Mouse (Mus musculus) adrenal gland, postnatal 10 days (tissue): ENCODE data around the gene Arsb. TPM values are rescaled to one million over a fixed set of nuclear protein-coding genes. Genes with fewer than 3 reads are reported as not detected.

Source experiments
- DNase-seq: peaks from one replicate; pipeline ENCODE4 v3.0.0; 2021; ENCODE audit warnings: mixed read lengths
- long read RNA-seq, 2 experiments: library from polyadenylated mRNA; stranded (forward); transcript quantifications; one replicate each; pipeline ENCODE4 v2.0.0; 2021
- total RNA-seq, 2 experiments: library from RNA; stranded (reverse); gene quantifications; 2 replicates each; pipeline ENCODE4 v1.2.3; 2021

The Arsb gene
- total RNA-seq = 10 to 100 TPM; 32.3 to 32.5 TPM
- long read RNA-seq, experiment 1, full-length matches to known transcripts = 2 of 12 reads
- long read RNA-seq, experiment 1, partial matches to known transcripts = 0 of 12 reads
- long read RNA-seq, experiment 1, other reads (novel, unspliced or antisense) = 10 of 12 reads
- long read RNA-seq, experiment 2, full-length matches to known transcripts = 19 of 28 reads
- long read RNA-seq, experiment 2, partial matches to known transcripts = 1 of 28 reads
- long read RNA-seq, experiment 2, other reads (novel, unspliced or antisense) = 8 of 28 reads

DNA sequence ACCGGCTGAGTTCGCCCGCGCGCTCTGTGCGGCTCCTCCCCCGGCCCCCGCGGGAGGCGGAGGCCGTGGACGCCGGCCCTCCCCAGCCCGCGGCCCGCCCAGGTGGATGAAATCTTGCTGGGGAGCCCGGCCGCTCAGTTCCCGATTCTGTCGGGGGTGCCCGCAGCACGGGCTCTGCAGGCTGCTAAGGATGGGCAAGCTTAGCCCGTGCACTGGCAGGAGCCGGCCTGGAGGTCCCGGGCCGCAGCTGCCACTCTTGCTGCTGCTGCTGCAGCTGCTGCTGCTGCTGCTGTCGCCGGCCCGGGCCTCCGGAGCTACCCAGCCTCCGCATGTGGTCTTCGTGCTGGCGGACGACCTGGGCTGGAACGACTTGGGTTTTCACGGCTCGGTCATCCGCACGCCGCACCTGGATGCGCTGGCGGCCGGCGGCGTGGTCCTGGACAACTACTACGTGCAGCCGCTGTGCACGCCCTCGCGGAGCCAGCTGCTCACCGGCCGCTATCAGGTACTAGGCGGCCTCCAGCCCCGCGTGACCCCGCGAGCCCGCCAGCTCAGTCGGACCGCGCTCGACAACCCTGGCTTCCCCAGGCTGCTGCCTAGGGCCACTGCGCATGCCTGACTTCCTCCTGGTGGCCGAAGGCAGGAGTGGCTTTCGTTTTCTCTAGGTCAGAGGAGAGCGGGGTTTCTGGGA, at the start of gene Arsb:
Gene Arsb, plus strand, starts transcription at position 43 of the 691 bp plus-strand sequence.
- peak; percentile 91 for DNase-seq

DNA sequence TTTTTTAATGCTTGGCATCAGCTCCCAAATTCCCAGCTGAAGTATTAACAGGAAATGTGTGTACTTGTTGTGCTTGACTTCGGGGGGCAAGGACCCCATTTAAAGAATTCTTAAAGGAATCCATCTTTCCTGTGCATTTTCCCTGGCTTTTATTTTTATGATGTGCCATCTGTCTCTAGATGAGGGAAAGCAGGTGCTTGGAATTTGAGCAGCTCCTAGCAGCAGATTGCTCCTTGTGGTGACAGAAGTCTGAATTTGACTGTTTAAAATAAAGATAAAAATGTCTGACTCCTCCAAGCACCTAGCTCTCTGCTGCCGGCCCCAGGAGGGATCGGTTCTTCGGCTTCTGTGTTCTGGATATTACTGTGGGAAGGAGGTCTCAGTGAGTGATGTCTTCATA, 49.5 kb upstream of the Arsb start:
- DNase-seq = no peak

DNA sequence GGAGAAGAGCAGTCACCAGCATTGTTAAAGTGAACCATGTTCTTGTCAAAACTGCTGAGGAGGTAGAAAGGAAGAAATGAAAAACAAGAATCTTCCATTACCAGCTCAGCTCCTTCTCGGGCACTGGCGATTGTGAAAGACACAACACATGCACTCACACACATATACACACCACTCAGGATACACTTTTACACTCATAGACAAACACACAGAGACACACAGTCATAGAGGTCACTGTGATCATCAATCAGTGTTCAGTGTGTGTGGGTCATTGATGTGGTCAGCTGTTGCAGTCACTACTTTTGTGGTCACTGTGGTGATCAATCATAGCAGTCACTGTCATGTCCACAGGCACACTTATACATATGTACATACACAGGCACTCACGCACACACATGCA, 48.0 kb upstream of the Arsb start:
- DNase-seq = no peak

DNA sequence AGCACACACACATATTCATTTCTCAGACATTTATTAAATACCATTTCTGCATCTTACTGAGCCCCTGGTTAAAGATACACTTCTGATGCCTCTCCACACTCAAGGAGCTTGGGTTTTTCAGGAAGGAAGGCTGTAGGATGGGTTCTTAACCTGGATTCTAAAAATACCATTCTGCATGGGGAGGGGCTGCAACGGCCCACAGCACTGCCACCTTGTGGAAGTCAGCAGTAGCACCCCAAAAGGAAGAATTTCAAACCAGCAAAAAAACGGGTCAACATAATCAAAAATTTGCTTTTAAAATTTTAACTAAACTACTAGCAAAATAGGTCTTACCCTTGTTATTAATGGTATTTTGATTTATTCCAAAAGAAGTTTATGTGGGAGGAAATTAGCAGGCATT, 47.2 kb upstream of the Arsb start:
- DNase-seq = peak; percentile 16

DNA sequence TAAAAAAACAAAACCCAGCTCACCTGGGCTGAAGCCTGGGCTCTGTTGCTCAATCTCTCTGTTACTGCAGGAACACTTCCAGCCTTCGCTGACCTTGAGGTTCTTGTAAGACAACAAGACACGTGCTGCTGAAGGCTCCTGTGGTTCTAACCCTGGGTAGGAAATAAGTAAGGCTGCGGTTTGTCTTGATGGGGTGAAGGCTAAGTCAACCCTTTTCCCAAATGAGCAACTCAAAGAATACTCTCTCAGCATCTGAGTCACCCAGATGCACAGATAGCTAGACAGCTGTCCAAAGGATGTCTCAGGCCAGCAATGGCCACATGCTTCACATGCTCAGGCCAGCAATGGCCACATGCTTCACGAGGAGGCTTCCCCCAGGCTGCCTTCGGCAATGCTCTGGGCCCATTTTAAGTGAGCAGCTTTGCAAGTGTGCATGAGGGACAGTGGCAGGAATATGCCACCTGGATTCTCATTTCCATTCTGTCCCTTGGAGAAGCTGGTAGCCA, 36.2 kb upstream of the Arsb start:
- no peak for DNase-seq

DNA sequence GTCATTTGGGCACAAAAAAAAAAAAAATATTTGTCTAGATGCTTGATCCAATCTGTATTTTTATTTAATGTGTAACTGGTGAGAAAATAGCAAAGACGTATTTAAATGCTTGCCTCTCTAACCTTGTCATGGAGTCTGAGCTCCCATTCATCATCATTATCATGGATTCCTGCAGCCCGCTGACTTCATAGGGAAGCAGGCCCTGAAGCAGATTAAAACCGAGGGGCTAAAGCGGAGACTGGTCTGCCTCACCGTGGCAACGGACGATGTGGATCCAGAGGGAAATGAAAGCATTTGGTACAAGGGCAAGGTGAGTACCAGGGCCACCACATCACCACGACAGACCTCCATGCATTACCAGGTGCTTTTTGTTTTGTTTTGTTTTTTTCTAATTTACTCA, 27.3 kb upstream of the Arsb start:
- no peak for DNase-seq

DNA sequence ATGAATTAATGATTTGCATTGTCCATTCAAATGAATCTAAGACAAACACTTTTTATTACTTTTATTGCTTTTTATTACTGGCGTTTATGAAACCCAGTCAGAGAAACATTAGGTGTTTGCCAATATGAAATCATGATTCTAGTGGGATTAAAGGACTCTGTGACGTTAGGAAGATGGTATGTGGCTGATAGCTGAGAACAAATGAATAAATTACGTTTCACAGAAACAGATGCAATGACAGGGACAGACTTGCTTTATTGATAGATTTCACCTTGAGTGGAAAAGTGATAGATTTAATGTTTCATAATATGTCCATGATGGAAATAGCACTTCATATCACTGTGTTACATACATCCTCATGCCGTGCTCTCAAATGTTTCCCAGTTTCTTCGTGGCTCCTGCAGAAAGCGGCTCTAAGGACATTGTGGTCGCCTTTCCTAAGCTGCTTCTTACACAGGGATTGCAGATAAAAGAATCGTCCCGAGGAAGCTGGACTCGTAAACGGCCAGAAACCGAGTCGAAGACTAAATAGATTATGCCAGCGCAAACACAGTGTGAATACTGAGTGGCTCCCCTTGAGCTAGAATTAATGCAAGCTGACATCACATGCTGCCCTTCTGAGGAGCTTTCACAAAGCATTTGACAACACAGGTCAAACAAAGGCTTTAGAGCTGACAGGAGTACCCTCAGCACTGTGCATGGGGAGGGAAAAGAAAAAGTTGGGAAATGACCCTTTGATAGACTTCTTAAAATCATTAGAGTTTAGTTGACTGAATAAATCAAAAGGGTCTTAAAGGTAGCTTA, 18.6 kb upstream of the Arsb start:
- no peak for DNase-seq

DNA sequence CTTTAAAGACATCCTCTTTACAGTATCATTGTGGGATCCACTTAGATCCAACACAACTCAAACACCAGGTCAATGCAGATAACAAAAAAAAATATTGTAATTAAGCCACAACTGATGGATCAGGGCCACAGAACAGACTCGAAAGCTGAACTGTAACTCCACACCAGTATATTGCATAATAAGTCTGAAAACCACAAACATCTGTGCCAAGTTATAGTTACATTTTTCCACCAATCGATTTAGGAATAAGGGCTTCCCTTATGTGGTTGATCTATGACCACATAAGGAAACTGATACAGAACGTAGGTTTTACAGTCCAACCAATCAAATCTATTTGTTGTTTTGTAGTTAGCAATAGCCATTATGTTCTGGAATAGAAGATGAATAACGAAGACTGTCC, 16.3 kb upstream of the Arsb start:
- no peak for DNase-seq

DNA sequence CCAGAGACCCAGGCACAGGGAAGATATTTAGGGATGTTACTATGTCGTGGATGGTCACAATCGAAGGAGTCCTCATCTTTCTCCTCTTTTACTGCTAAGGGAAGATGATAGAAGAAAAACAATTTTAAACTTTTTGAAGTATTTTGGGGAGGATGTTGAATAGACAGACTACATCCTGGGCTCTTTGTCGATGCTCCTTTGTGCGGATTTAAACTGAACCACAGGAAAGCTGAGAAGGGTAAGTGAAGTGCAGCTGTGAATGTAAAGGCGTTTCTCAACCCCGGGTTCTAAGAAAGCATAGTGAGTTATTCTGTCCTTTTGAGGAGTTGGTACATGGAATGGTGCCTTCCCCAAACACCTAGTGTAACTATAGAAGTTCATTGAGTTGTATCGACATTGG, 14.8 kb upstream of the Arsb start:
- no peak for DNase-seq

DNA sequence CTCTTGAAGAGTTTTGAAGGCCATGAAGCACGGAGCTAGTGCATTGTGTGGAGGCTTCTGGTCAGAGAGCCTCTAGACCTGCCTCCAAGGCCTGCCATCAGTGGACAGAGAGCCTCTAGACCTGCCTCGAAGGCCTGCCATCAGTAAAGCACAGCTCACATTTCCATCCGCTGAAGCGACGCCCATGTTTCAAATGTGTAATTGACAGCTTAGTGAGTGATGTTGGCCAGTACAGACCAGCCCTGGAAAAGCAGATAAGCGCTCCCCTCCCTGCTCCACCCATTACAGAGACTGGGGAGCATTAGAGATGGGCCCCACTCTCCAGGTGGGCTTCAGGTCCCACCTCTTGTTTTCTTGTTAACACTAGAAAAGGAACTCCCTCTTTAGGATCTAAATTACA, 13.9 kb upstream of the Arsb start:
- no peak for DNase-seq

DNA sequence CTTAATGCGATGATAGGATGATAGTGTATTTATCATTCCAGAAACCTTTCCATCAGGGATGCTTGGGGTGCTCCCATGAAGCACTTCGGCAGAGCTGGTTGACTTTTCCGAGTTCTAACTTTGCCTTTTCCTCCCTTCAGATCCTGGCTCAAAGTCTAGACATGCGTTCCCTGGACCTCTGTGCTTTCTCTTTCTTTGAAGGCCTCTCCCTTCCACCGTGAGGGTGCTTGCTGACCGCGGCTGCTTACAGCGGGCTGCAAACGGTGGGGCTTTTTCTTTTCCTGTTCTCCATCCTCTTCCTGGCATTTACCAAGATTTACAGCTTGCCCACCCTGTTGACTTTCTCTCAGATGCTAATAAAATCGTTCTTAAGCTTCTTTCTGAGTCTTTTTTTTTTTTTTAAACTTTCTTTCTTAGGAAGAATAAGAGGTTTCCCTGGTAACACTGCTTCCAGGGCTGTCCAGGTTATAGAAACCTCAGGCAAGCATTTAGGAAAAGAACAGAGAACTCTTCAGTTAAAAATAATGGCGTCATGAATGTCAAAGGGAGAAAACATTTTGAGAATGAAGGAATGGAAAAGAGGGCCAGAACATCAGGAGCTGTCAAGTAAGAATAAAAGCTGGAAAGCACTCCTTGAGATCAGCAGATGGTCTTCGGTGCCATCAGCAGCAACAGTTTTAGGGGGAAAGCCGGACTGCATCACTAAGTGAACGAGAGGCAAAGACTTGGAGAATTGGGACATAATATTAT, 13.1 kb upstream of the Arsb start:
- no peak for DNase-seq

DNA sequence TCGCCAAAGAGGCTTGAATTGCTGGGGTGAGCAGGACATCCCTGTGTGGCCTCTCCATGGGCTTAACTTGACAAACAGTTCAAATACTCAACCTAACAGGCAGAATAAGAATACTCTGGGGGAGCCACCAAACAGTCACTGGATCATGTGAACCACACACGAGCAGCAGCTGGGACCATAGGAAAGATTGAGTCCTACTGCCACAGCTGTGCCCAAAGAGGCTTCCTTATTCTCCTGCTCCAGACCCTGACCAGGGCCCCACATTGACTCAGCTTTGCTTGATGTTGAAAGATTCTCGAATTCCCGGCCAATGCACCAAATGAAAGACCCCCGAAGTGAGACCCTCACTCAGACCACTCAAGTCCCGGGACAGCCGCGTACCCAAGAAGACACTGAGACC, 9.6 kb upstream of the Arsb start:
- DNase-seq = no peak

DNA sequence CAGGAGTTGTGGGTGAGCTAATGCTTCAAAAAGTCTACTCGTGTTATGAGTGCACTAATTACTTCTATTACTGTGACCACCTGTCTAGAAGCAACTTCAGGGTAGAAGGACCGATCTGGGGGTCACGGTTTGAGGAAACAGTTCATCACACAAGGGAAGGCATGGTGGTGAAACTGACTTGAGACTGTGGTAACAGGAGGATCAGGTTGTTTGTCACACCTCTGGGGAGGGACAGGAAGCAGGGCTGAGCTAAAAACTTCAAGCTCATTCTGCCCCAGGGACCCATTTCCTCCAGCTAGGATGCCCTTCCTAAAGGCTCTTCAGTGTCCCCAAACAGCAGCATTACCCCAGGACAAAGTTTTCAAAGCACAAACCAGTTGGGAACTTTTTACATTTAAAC, 8.6 kb upstream of the Arsb start:
- no peak for DNase-seq

DNA sequence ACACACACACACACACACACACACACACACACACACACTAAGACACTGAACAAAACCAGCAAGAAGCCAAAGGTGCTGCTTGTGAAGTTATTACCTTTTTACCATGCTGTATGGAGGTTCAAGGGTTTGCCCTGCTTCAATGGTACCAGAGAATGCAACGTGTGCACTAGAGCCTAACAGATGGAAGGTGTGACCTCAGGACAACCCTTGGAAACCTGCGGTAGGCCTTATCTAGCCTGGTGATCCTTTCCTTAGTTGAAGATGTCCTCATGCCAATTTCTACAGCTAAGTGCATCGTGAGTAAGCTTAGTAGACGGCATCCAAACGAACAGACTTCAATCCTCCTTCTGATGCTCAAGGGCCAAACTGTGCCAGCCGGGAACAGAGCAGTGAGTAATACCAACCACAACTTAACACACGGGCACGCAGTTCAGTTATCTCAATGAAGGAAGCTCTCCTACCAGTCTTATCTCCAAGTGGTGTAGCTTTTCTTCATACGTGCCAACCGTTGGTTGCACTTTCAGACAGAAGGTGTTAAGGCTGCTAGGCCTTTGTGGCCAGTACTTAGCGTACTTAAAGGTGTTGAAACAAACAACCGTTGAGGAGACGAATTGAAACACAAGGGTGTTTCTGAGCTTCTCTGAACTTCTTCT, 7.0 kb upstream of the Arsb start:
- no peak for DNase-seq

DNA sequence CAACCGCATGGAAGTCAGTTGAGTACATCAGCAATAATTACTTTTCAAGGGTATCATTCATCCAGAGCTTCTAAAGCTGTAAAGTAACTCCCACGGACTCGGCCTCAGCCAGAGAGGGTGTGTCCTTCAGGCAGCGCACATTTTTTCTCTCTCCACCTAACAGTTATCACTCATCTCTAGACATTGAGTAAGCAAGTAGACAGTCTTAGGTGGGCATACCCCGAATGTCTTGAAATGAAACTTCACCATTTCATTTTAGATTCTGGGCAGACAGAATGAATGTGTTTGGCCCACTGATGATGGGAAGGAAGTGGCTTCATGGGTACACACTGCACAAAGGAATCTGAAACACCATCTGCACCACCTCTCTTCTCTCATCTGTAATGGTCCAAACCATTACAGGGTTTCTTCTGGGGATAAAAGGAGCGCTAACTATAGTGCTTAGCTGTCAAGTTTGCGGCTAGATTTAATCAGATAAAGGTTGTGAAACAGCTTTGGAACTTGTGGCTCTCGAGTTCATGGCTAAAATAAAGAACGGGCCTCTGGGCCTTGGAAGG, 321 bp upstream of the Arsb start:
- DNase-seq = no peak

DNA sequence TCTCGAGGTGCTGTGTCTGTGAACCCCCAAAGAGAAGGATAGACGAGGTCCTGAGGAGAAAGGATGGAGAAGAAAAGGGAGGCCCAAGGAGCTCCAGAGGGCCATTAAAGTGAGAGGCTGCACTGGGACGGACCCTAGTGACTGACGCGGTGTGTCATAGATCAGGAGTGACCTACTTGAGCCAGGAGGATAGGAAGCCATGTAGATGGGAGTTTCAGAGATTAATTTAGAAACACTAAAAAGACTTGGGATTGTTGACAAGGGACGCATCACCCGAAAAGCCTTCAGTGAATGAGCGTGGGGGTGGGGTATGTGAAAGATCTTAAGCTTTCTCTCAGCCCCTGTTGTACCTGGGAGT, 828 bp downstream of the Arsb start:
- DNase-seq = no peak

DNA sequence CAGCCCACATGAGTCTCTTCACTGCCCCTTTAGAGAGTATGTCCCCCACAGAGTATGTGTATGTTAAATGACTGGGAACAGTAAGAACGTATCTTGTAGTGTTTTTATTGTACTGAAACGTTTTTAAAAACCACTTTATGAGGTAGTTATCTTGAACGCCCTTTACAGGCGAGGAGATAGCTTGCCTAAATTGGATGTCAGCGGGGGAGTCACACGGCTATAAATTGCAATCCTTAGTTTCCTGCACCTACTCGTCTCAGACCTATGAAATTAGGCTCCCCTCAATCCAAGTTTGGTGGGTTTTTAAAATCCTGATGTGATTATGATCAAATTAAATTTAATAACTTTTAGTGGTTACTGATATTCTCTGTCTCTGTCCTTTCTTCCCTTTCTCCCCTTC, 1.4 kb downstream of the Arsb start:
- DNase-seq = no peak

DNA sequence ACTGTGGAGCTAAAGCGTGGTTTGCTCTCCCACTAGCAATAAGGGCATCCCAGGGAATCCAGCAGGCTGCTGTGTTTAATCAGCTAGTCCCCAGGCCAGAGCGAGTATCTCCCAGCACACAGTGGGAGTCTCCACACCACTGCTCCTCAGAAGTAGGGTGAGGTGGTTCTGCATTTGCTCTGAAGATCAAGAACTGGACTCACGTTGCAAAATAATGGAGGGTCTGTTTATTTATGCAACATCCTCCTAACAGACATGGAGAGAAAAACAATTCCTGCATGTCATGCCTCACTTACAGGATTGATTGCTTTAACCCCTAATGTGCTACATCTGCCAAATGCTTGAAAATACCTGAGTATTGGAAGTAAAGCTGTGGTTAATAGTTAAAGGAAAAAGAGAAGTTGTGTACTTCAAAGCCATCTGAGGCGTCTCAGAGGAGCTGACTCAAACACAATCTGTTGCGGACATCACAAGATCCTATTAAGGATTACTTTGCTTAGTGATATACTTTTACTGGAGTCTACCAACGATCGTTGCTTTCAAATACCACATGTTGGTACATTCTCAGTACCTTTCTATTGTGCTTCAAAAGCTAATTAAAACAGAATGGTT, 2.4 kb downstream of the Arsb start:
- no peak for DNase-seq

DNA sequence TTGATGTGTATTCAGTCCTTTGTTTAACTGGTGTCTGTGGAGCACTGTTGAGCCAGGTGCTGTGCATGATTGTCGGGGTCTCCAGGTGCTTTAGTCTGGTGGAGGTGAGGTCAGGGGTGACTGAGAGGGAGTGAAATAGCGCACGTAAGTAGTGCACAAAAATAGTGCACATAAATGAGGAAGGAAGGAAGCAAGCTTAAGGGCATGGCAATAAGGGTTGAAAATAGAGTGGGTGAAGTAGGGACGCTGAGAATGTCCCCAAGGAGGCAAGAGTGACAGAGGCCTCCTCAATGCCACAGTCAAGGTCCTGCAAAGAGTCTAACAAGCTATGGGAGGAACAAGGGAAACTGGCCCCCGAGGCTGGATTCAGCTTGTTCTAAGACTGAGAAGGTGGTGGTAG, 11.4 kb downstream of the Arsb start:
- DNase-seq = no peak

DNA sequence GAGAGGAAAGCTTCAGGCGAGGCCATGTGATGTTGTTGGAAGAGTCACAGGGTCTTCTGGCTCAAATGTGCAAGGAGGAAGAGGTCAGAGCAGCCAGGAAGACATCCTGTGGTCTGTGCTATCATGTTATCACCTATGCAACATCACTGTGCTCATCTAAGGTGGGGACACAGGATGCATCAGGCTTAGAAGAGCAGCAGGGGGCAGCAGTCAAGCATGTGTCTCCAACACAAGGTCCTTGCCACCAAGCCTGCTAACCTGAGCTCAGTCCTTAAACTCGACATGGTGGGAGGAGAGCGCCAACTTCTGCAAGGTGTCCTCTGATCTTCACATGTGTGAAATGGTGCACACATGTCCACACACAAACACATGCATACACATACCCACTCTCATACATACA, 13.9 kb downstream of the Arsb start:
- no peak for DNase-seq

DNA sequence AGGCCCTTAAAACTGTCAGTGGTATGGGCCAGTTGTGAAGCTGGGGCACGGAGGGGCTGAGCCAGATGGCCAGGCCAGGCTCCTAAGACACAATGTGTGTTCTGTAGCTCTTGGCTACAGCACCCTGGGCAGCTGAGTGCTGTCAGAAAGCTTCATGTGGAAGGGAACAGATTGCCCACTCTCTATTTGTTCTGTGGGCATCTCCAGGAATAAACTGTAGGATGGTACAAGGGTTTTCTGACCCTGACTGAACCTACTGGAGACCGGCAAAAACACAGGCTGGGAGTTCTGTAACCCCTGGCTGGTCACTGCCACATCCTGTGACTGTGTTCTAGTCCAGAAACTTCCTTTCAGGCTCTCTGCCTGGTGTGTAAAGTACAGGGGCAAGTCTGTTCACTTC, 14.6 kb downstream of the Arsb start:
- DNase-seq = no peak
